Mouse (Mus musculus) right cerebral cortex, postnatal 25 days (tissue): ENCODE data around the gene Crisp2.
"Not testable (repeated sequence)": the region's sequence is repeated elsewhere in the genome, so short reads cannot be mapped to it uniquely, and the experiment has no call there.

Experiments
- DNase-seq: peaks from one replicate; pipeline ENCODE4 v3.0.0; 2022

Gene Crisp2

GRCm38 (mm10) chr17:40806953-40807572, at the start of gene Crisp2:
Gene Crisp2, minus strand, starts transcription at chr17:40807003.
- DNase-seq, result no peak

DNA sequence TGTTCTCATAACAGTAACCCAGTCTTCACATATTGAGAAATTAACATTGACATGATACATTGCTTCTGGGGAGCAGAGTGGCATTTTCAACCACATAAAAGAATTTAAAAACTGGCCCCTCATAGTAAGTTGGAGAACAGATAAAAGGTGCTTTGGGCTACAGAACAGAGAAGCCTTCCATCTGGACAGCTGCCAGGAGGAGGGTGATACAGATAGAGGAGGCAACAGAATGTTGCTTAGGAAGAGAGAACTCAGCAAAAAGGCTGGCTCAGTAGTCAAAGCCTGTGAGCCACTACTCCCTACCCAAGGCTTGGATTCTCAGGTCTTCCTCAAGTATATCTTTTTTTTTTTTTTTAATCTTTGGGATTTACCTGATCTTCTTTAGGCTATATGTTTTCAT, 48.3 kb upstream of the Crisp2 start:
- no peak for DNase-seq

DNA sequence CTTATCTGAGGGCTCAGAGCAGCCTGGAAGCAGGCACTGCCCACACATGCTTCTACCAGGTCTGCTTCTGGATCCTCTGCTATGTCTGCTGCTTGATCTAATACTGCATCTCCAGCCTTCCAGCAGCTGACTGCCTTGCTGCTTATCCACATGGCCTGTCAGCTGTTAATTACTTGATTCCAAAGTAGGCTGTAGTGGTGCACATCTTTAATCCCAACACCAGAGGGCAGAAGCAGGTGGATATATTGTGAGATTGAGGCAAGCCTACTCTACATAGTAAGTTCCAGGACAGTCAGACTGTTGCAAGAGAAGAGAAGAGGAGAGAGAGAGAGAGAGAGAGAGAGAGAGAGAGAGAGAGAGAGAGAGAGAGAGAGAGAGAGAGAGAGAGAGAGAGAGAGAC, 30.5 kb upstream of the Crisp2 start:
- no peak for DNase-seq

DNA sequence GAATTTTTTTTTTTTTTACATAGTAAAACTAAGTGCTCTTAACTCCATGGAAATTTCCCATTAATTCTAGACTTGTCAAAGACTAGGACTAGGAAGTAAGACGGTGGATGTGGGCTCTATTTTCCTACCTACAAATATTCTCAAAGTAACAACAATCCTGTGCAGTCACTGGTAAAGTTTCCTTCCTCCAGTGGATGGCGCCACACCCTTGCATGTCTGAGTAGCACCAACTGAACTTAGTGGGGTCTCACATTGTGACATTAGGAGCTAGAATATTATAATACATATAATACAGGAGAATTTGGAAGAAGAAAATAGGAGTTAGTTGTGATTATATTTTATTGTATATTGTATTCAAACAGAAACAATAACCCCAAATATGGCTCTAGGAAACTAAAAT, 25.1 kb upstream of the Crisp2 start:
- DNase-seq, result no peak

GRCm38 (mm10) chr17:40824549-40824948, 17.7 kb upstream of the Crisp2 start:
- no peak for DNase-seq

GRCm38 (mm10) chr17:40823817-40824216, 17.0 kb upstream of the Crisp2 start:
- DNase-seq, result no peak

DNA sequence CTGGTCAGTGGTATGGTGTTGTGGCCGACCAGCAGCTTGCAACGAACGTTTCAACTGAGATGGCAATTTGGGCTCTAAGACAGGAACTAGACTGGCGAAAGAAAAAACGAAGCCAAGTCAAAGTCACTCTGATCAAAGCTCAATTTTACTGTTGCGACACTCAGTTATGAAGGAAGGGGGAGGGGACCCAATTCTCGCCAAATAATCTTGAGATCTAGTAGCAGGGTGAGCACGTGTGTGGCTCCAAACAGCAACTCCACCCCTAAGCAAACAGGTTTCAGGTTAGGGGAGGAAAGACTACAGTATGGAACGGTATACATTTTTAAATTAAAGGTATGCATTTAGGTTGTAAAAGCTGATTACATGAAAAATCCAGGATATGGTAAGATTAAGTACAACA, 14.7 kb upstream of the Crisp2 start:
- no peak for DNase-seq

DNA sequence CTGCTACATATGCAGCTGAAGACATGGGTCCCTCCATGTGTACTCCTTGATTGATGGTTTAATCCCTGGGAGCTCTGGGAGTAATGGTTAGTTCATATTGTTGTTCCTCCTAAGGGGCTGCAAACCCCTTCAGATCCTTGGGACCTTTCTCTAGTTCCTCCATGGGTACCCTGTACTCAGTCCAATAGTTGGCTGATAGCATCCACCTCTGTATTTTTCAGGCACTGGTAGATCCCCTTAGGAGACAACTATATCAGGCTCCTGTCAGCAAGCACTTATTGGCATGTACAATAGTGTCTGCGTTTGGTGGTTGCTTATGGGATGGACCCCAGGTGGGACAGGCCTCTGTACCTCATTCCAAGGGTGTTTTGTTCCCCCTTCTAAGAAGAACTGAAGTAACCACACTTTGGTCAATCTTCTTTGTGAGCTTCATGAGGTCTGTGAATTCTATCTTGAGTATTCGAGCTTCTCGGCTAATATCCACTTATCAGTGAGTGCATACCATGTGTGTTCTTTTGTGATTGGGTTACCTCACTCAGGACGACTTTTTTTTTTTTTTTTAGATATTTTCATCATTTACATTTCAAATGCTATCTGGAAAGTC, 10.6 kb upstream of the Crisp2 start:
- DNase-seq, result no peak

DNA sequence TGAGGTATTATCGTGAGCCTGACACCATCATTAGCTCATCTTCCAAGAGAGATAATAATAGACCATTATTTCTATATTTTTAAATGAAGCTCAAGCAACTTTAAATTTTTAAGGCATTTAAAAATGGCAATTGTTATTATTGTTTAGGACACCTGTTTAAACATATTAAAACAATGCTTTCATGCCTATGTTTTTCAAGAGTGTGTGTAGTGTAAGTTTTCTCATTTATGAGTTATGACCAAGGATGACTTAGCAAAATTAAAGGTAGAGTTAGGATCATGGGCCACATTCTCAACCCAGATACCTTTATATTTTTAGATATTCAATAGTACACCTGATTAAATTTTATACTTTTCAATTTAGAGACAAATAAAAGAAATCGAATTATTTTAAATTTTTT, 5.5 kb upstream of the Crisp2 start:
- no peak for DNase-seq

GRCm38 (mm10) chr17:40811560-40811959, 4.8 kb upstream of the Crisp2 start:
- no peak for DNase-seq

DNA sequence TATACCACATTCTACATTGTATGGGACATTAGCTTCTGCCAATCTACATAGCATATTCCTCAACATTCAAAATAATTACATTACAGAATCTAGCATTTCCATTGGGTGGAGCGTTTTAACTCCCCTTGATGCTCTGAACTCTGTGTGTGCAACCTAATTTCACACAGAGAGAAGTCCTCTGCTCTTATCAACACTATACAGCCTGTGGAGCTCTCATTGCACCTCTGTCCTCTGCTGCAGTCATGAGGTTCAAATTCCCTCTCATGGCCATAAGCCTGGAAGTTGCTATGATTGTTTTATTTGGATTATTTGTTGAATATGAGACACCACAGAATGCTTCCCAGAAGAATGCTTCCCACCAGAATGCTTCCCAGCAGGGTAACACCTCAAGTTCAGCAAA, 4.1 kb upstream of the Crisp2 start, which contains the start of gene Rhag:
Gene Rhag (plus strand): TSS at position 193 of the 400 bp plus-strand sequence.
- DNase-seq, result no peak

DNA sequence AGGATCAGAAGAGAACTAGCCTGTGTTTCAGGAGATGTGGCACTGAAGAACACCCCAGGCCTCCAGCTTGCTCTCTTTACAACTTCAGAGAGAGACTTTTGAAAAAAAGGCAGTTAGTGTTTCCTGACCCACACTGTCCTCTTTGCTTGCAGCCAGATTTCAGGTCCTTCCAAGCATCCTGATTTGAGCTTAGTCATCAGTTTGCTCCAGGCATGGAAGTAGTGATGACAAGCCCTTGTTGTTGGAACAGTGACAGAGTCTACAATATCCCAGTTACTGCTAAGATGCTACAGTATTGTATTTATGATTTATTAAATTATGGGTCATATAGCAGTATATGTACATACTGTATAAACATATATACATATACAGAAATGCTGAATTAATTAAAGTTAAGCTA, 1.3 kb upstream of the Crisp2 start:
- no peak for DNase-seq

DNA sequence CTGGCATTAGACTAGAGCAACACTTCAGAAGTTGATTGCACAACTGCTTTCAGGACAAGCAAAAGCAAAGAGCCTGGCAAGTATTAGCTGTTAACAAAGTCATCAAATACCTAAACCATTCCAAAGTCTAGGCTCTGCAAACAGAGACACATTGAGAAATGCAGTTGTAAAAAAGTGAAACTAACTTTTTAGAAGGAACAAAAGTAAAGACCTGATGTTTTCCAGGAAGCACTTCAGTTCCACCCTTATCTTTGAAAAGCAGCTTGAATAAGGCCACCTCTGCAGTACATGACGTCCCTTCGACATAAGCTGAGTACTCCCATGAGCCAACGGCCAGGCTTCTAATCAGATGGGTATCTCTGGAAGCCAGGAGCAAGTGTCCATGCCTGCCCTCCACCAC, 253 bp downstream of the Crisp2 start:
- no peak for DNase-seq

DNA sequence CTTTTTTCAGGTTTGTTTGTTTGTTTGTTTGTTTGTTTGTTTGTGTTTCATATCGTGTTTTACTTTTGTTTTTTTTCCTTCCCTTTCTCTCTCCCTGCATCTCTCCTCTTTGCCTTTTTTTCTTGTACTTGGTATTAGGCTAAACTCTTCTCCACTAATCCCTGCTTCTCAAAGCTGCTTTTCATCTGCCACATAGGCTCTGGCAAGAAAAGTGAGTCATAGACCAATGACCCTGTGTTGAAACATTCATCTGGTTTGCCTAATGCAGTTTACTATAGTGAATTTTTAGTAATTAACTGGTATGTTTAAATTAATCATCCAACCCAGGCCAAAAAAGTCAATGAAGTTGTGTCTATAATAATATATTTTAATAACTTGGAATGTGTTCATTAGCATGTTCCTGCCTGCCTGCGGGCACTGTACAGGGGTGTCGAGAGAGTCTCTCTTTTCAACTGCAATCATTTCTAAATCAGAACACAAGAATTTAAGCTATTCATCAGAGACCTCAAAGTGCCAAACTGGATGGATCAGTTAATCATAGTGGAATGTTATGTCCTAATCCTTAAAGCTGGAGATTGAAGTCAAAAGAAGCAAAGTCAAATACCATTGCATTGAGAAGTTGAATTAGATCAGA, 4.0 kb downstream of the Crisp2 start:
- no peak for DNase-seq

GRCm38 (mm10) chr17:40793921-40794854, 12.6 kb downstream of the Crisp2 start:
- DNase-seq, result no peak

GRCm38 (mm10) chr17:40789877-40790276, 16.9 kb downstream of the Crisp2 start:
- DNase-seq, result no peak

DNA sequence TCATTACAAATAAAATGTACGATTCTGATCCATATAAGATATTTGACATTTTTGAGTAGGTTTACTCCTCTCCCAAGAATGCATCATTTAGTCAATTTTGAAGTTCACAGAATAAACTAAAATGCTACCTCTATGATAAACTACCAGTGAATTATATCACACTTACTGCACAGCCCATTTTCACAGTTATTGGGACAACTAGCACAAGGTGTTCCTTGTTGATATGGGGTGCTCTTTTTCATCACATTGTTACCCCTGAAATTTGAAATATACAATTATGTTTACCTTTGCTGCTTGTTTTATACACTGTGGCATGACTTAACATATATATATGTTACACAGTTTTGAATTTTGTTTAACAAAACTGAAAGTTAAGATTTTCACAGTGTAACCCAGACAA, 39.7 kb downstream of the Crisp2 start:
- no peak for DNase-seq

DNA sequence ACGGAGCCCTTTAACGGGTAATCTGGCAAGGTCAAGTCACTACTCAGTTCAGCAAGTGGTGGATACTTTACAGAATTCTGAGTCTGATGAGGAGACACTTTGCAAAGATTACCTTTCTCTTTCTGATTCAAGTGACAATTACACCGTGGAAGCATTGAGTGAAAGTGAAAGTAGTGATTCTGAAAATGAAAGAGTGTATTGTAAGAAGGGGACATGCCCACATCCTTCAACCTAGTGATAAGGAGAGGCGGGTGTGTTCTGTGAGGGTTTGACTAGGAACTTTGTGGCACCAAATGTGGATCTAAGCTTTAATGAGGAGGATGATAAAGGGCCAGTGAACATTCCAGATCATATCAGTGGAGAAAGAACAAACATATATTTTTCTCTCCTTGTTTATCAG, 43.1 kb downstream of the Crisp2 start:
- no peak for DNase-seq

- DNase-seq, result no peak
Measured at GRCm38 (mm10) chr17:40731724-40732123, 75.1 kb downstream of the Crisp2 start.

DNA sequence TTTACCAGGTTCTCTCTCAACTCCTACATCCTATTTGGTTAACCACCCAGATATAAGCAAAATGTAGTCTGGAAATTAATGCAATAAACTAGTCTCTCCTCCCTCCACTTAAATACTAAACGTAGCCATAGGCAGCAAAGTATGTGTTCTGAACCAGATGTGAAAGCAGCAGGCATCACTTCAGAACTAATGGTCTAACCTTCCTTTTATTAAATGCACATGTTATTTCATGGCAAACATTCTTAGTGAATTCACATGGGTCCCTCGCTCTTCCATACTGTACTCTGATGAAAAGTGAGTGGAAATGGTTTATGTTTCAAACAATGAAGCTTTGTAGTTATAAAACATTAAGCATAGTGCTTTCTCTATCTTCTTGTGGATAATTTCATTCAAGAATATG, 75.5 kb downstream of the Crisp2 start:
- DNase-seq, result no peak

- no peak for DNase-seq
Measured at GRCm38 (mm10) chr17:40726820-40727219, 80.0 kb downstream of the Crisp2 start, which contains the start of gene Esp1. Gene Esp1, plus strand, starts transcription at chr17:40727120.

DNA sequence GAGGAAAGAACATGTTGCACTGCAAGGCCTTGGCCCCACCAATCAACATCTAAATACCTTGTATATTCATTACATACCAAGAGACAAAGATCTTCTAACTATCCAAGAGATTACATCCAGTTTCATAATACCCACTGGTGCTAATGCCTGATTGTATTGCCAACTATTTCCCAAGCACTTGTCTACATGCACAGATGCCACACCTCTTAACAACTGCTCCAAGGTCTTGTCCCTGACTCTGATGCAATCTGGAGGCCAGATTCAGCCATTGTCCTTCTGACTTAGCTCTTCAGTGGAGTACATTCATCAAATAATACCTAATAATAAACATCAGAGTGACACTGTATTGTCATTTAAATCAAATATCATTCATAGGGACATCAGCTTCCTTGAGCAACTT, 89.7 kb downstream of the Crisp2 start:
- not testable (repeated sequence) for DNase-seq

DNA sequence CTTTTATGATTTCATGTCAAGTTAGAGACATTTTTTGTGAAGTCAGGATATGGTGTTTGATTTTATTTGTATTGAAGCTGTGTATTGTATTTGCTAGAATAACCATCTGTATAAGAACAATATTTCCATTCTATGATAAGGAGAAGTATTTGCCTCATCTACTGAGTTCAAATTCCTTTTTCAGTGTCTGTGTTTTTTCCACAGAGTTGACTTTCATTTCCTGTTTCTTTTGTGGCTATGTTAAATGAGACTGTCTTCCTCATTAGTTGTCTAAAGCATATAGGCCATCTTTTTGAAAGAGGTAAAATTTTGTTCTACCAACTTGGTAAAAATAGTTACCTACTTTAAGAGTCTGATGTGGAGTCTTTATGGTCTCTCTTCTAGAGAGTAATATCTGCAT, 90.5 kb downstream of the Crisp2 start:
- no peak for DNase-seq
